Mouse (Mus musculus): ENCODE data around the gene Kif2c.

The Kif2c gene

DNA sequence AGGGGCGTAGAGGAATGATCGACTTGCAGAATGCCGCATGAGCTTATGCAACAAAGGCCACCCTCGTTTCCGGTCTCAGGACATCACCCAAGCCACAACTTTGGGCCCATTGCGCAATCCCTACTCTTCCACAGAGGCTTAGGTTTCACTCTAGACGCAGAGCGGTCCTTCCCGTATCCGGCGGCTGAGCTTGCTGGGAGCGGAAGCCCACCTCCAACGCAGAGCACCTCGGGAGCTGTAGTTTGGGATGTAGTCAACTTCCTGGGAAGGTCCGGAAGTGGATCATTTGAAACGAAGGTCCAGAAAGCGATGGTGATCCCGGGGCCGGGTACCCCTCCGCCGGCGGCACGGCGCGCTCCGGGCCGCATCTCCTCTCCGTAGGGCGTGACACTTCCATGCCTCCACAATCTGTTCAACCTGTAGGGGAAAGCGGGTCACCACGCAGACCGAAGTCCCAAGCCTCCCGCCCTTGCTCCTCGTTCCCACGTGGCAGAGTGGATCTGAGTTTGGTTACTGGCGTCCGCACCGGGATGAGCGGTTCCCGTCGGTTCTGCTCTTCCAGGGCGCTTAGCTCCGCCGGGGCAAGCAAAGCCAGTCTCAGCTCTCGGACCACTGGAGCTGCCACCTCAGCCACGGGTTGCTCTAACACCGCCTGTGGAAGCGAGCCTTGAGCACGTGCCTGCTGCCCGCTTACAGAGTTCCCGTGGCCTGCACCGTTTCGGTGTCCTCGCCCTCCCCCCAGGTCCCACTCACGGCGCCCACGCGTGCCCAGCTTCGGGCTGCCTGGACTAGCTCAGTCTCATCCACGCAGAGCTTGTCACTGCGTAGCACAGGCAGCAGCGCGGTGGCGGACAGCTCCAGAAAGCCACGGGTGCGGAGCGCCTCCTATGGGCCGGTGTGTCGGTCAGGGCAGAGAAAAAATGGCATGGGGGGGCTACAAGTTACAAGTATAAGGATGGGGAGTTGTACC is 61.7 kb downstream of the Kif2c start:
- peak; percentile 99 for DNase-seq (ENCODE audit: extremely low read depth, low read depth)

DNA sequence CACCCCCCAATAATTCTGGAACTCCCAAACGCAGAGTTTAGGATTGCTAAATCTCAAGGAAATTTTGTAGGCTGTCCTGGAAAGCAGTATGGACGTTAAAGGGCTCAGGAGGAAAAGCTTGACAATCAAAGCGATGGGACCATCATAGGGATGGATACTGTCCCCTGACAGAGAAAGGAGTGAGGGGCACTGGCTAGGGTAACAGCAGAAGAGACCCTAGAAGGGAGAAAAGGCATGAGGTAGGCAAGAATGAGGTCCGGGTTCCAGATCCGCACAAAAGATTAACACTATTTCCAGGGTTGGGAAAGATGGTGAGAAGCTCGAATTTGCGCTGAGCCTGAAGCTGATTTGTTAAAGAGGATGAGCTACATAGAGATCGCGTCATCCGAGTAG is 62.4 kb downstream of the Kif2c start:
- DNase-seq (ENCODE audit: extremely low read depth, low read depth): no peak

DNA sequence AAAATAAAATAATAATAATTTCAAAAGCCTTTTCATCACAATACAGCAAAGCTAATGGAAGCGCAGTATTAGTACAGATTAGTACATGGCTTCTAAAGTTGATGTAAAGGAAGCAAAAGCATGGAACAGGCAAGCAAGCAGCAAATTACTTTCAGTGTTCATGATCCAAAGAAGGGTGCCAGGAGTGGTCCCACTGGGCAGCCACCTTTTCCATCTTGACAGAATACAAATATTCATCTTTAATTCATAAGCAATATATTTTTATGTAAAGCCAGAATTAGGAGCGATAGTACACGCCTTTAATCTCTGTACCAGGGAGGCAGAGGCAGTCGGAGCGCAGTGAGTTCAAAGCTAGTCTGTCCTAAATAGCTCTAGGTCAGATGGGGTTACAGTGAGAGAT is 62.8 kb downstream of the Kif2c start:
- no peak for DNase-seq (ENCODE audit: extremely low read depth, low read depth)

DNA sequence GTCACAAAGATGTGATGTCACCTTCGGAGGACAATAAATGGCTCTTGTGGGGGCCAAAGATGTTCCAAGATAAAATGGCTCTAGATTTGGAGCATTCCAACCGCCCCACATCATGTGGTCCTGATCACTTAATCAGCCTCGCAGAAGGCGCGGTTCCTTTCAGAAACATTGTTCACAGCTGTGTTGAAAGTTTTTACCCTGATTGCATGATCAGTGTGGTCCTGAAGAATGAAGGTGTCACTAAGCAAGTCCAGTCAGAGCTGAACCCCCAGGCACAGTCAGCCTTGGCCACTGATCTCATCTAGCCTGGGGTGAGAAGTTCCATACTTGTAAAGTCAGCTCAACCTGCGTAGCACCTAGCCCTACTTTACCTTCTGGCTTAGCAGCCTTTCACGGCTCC is 64.5 kb downstream of the Kif2c start:
- no peak for DNase-seq (ENCODE audit: extremely low read depth, low read depth)

DNA sequence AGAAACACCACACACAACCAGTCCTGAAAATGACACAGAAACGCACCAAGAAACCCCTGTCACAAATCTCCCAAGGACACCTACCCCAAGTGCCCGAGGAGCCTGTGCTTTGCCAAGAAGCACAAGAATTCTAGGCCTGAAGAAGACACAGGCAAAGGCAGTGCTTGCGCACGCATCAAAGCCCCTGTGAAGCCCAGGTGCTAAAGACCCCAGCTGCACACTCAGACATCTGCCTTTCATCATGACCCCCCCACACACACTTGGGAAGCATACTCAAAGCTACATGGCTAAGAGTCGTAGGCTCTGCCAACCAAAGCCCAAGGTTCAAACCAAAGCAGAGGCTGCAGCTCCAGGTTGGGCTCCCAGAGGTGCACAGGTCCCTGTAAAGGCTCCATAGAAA is 66.8 kb downstream of the Kif2c start:
- DNase-seq (ENCODE audit: extremely low read depth, low read depth): no peak

DNA sequence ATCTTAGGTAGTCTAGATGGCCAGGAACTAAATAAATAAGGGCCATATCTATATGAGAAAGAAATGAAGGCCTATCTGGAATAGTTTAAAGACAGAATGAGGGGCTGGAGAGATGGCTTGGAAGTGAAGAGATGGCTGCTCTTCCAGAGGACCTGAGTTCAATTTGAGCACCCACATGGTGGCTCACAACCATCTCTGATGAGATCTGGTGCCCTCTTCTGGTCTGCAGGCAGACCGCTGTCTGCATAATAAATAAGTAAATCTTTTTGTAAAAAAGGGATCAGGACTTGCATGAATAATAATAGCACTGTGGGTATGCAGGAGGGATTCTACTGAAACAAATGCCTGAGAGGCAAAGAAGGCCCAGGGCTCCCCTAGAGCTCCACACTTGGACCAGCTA is 69.2 kb downstream of the Kif2c start:
- DNase-seq (ENCODE audit: extremely low read depth, low read depth): no peak

DNA sequence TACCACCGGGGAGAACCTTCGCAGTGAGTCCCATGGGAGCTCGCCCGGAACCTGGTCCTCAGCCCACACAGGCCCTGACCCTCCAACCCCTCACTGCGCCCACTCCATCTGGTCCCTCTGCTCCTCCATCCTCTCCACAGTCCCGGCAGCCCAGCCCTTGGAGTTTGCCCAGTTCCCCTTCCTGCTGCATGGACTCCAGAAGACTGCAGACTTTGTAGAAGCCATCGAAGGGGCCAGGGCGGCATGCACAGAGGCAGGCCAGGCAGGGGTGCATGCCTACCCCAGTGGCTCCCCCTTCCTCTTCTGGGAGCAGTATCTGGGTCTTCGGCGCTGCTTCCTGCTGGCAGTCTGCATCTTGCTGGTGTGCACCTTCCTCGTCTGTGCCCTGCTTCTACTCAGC is 71.5 kb downstream of the Kif2c start:
- DNase-seq (ENCODE audit: extremely low read depth, low read depth): no peak

DNA sequence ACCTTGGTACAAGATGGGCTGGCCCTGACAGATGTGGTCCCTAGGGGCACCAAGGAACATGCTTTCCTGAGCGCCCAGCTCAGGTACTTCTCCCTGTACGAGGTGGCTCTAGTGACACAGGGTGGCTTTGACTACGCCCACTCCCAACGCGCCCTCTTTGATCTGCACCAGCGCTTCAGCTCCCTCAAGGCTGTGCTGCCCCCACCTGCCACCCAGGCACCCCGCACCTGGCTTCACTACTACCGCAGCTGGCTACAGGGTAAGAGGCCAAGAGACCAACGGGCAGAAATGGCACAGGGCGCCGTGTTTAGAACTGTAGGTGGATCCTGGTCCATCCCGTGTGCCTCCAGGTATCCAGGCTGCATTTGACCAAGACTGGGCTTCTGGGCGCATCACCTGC is 72.2 kb downstream of the Kif2c start:
- DNase-seq (ENCODE audit: extremely low read depth, low read depth): no peak

Data from MEL-GATA-1-ER (cell line).